Mouse (Mus musculus): ENCODE measurements around the gene Elovl1.

The Elovl1 gene

DNA sequence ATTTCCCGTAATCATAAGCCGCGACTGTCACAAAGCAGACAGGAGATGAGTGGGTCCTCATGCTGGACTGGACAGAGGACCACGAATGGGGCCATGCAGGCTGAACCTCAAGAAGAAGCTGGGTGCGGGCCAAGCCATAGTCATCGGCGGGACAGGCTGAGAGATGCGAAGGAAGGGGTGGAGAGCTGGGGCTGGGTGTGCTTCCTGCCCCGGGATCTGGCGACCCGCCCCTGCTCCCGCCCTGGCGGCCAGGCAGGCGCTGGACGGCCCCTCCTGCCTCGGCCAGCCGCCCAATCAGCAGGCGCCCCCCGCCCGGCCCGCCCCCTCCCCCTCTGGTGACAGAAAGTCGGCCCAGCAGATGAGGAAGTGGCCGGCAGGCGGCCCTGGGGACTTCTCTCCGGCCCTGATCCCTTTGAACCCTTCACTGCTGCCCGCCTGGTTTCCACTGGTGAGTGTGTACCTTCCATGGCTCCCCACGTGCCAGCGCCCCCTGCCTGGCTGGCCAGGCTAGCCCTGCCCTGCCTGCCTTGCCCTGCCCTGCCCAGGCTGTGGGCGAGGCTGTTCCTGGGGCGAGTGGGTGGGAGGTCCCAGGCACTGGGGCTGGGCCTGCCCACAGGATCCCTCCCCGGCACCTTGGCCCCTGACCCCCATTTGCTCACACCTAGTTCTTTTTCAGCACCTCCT lies at the start of gene Elovl1:
Gene Elovl1, plus strand, starts transcription at position 326 of the 684 bp plus-strand sequence.
- peak; percentile 95 to 96 for DNase-seq

DNA sequence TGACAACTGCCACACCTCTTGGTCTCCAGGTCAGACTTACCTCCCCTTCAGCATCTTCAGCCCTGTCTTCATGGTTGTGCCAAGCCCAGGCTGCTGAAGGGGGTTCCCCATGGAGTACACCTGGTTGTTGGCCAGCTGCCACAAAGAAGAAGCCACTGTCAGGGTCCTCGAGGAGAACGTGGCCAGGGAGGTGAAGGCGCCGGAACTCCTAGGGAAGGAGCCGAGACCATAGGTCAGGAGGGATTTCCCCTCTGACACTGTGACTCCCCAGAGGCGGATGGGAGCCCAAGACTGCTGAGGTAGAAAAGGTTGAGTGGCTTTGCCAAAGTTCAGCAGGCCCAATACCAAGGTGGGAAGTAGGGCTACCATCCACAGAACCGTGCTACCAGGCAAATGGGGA lies 44.6 kb upstream of the Elovl1 start:
- DNase-seq: no peak

DNA sequence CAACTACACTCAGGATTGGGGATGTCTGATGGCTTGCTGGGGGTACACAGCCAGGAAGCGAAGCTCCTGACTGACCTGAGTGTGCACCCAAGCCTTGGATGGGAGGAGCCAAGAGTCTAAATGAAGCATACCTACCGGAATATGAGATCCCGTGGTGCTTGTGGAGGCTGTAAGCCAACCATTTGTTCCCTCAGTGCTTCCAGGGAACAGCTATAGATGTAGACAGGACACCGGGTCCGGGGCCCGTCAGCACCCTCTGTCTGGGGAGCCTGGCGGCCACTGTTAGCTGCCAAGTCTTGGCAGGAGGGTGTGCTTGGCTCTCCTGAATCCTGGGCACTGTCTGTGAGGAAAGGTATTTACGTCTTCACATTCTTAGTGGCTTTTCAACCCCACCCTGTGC lies 40.6 kb upstream of the Elovl1 start:
- peak in 1 of 2 experiments; percentile 38 for DNase-seq

DNA sequence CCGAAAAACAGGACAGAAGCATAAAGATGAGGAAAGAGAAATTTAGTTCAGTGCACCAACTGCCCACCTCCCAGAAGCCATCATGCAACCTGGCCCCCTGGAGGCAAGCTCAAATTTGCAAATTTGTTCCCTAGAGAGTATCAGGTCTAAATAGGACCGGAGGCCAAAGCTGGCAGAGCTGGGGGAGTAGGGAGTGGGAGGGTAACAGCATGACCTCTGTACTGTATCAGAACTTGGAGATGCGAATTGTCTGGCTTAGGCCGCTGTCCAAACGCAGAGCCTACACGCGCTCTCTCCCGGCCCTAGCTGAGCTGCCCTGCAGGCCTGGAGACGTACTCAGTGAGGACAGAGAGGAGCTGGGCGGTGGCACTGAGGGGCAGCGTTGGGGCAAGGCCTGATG lies 37.7 kb upstream of the Elovl1 start:
- DNase-seq: no peak

DNA sequence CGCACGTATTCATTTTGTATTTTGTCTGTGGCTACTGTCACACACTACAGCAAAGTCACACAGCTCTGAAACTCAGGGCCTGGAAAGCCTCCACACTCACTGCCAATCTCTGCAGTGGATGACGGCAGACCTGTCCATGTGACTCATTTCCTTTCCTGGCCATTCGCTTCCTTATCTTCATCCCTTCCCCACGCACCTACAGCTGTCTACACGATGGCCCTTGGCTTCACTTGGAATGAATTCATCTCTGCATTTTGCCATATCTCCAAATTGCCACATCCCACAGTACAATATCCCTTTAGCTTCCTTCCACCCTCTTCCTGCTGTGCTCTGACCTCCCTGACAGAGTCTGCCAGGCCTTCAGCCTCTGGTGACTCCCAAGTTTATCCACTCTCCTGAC lies 33.4 kb upstream of the Elovl1 start:
- no peak for DNase-seq

DNA sequence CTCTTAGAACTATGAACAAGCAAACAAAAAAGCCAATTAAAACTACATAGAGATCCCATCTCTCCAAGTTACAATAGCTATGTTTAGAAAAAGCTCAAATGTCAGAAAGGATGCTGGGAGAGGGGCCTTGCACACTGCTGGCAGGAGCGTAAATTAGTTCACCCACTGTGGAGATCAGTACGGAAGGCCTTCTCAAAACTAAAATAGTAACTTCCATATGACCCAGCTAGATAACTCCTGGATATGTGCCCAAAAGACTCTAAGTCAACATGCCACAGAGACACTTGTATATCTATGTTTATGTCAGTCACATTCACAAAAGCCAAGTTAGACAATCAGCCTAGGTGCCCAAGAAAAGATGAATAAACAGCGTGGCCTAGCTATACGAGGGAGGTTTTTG lies 32.6 kb upstream of the Elovl1 start:
- no peak for DNase-seq

DNA sequence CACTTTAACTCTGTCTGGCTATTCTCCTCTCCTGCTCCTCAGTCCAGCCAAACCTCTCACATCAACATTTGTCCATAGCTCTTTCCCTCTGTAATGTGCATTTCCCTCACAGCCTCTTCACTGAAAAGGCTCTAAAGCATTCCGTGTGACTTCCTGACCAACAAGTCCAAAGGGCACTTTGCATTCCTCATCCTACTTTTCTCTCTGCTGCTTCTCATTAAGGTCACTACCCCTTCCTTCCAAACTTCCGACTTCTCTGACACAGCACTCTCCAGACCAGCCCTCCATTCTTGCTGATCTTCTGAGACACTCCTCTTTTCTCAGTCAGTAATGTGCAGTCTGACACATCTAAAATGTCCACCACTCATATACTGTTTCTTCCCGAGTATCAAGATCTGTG lies 31.5 kb upstream of the Elovl1 start:
- peak; percentile 42 to 59 for DNase-seq

DNA sequence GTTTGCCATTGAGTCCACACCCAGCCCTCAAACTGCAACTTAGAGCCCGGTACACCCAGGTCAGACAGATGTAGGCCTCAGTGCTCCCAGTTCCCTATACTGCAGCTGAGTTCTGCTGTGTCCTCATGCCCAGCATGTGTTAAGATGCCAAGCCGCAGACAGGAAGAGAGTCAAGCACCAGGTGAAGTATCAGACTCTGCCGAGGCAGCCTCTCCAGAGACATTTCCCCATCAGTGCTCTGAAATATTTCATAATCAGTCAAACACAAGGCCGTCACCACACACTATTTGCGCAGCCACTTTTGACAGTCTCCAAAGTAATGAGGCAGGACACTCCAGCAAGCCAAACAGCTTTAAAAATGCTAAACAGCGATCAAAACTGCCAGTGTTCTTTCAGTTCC lies 29.5 kb upstream of the Elovl1 start:
- DNase-seq: peak; percentile 80

DNA sequence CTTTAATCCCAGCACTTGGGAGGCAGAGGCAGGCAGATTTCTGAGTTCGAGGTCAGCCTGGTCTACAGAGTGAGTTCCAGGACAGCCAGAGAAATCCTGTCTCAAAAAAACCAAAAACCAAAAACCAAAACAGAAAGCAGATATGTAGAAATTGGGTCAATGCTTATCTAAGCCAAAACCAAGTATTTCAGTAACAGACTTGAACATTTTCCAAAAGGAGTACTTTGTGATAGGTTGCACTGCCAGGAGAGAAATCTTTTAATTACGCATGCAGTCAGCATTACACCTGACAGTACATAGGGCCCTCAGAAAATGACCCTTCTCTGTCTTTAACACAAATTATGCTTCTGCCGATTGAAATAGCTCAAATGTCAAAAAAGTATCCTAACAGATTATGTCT lies 26.5 kb upstream of the Elovl1 start:
- DNase-seq: no peak

DNA sequence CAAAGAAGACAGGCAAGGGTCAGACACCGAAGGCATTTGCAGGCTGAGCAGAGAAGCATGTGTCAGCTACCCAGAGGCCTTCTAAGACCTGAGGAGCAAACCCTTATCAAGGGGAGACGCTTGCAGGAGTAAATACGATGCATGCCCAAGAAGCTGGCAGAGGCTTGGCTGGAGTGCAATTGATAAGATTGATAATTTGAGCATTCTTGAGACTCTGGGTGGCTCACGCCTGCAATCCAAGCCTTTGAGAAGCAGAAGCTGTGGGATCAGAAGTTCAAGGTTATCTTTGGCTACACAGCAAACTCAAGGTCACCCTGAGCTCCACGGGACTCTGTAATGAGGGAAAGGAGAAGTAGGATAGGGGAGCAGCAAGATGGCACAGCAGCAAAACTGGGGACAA lies 26.0 kb upstream of the Elovl1 start:
- DNase-seq: no peak

DNA sequence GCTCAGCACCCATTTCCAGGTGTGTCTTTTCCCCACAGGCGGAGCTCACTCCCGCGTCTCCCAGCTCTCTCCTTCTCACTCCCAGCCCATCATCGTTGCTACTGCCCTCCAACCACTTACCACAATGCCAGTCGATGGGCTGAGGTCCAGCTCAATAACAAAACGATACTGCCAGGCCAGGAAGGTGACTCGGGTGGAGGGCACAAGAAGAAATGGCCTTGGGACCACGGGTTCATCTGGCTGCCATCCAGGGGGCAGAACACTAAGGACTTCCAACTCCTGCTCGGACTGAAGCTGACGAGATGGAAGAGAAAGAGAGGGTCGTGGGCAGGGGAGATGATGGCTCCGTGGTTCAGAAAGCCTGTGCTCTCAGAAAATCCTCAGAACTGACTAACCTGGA lies 25.2 kb upstream of the Elovl1 start:
- DNase-seq: no peak

DNA sequence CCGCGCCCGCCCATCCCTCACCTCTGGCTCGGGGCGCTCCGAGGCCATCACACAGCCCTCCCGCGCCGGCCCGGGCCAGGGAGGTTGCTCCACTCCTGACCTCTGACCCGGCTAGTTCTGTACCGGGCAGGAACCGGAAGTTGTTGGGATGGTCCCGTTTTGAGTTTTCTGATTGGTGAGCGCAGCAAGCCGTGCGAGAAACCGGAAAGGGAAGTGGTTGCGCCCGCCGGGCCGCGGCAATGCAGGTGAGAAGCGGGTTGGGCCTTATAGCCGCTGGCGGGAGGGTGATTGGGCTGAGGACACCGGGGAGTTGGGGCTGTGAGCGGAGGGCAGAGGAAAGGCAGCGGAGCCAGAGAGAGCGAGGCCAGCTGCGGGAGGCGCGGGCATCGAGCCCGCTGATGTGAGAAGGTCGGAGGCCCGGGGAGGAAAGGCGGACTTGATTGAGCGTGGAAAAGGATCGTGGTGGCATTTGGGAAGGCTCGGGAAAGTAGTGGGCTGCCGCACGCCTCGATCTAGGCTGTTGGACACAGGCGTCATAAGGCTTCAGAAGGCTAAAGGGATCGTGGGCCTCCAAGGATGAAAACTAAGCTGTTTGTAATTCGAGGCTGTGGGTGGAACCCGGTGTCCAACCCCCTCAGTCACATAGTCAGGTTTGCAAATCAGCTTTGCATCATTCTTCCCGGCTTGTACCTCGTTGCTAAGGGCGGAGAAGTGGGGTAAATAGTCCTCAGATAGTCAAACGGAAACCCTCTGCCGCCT lies 18.6 kb upstream of the Elovl1 start, which contains the start of the genes Szt2 and Med8:
Gene Szt2, minus strand, starts transcription at position 132 of the 759 bp plus-strand sequence.
Gene Med8, plus strand, starts transcription at position 196 of the 759 bp plus-strand sequence.
- DNase-seq: peak; percentile 94 to 96

DNA sequence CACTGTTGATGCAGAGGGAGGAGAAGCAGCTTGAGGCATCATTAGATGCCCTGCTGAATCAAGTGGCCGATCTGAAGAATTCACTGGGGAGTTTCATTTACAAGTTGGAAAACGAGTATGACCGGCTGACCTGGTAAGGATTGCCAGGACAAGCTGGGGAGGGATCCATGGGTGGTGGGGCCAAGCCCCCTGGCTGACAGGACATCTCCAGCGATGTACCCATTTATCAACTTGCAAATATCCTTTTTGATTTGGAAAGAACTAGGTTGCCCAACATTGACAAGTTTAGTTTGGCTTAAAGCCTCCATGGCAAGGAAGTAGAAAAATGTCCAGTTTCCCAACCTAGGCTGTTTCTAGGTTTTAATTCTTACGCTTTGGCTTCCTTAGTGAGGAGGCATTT lies 17.0 kb upstream of the Elovl1 start:
- DNase-seq: no peak

DNA sequence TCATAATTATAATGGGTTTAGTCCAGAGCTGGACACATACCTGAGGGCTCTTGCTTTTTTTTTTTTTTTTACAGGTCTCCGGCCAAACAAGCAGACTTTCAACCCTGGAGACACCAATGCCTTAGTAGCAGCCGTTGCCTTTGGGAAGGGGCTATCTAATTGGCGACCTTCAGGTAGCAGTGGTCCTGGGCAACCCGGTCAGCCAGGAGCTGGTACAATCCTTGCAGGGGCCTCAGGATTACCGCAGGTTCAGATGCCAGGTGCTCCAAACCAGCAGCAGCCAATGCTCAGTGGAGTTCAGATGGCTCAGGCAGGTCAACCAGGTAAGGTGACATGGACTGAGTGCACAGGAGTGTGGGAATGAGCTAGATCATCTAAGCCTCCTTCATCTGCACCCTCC lies 14.3 kb upstream of the Elovl1 start:
- no peak for DNase-seq

DNA sequence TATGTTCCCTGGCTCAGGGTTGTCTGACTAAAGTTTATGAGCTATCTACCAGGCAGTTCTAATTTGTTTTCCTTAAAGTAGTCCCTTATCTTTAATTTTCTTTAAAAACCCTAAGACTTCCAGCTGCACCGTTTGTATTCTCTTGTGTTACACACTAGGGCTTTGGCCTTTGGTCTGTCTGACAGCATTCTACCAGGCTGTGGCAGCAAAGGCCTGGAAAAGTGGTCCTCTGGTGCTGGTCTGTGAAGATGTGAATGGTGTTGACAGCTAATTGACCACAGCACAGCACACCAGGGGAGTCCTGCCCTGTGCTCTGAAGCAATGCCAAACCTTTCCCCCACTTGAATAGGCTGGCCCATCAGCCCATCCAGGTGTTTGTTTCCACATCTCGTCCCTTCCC lies 12.1 kb upstream of the Elovl1 start:
- DNase-seq: no peak

DNA sequence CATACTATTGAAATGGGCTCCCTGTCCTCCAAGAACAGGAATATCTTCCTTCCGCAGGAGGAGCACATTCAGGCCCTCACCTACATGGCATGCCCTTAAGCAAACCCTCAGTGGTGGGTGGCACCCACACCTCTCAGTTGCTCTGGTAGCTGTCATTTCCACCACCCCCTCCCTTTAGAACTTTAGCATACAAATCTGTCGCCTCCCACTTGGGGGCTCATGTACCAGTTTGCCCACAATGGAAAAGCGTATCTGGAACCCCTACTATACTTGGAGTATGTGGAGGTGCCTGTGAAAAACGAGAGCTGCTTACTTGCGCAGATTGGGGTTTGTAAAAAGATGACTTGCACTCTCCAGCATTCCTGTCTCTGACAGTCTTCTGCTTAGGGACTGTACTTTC lies 11.6 kb upstream of the Elovl1 start:
- no peak for DNase-seq

DNA sequence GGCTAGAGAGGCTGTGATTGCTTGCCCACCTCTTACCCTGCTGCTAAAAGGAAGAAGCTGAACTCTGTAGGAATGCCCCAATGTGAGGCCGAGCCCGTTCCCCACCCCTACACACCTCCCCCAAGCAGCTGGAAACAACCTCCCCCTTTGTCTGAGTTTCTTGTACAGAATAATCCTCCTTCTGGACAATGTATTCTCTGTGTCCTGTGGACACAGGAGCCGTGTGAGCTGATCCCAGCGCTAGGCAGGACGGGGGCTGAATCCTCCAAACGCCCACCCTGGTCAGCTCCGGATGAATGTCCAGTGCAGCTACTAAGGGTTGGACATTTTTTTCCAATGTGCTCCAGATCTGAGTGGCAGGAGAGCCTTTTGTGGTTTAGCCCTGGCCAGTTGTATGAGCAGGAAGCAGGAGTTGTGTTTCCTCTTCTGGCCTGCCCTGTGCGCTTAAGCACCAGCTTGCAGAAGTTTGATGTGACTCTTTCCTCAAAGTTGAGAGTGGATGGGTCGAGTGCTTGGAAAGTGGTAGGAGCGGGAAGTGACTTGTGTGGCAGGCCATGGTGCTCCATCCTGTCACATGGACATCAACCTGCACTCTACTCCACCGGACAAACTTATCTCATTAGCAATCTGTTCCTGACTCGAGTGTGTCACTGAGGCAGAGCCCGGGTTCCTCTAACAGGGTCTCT lies 10.6 kb upstream of the Elovl1 start:
- DNase-seq: peak; percentile 45 to 60

DNA sequence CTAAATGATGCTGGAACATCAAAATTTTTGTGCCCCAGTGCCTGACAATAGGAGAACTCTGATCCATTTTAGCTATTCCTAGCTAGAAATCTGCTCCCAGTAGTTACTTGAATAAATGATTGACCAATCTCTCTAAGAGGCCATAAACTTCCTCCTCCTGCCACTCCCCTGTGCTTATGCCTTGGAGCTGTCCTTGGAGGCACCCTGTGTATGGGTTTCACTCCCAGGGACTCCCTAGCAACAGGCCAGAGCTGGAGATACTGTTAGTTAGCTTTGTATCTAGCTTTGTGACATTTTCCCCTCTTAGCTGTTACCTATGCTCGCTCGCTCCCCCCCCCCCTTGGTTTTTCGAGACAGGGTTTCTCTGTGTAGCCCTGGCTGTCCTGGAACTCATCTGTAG lies 6.5 kb upstream of the Elovl1 start:
- DNase-seq: peak in 1 of 2 experiments; percentile 51

DNA sequence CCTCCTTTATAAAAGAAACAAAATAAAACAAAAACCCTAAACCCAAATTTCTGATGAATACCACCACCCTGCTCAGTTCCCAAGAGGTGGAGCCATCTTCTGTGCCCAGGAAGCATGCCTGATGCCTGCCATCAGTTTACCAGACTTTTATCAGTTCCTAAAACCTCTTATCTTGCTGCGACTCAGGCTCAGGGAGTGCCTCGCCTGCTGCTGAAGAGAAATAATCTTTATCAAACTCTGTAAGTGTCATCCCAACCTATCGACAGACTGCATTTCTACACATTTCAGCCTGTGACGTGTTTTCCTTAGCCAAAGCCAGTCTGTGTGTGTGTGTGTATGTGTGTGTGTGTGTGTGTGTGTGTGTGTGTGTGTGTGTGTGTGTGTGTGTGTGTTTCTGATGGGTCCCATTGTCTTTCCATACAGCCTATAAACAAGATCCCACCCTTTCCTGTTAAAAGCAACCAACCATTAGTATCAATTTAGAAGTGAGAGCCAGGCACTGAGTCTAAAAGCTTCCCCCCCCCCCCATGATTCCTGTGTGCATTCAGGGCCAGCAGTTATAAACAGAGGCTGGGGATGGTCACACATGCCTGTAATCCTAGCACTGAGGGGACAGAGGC lies 3.2 kb upstream of the Elovl1 start:
- no peak for DNase-seq

DNA sequence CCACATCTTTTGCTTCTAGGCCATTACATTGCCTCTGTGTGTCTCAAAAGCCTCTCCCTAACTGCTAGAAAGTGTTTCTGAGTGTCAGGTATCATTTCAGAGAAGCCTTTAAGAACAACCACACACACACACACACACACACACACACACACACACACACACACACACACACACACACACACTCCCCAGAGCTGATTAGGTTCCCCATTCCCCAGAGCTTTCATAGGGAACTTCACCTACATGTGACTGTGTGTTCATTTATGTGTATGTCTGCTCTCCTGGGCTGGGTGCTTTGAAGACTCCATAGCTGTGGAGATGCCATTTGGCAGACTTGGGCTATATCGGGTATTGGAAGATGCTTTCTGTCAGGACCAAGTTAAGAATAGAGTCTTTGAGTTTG lies 2.5 kb upstream of the Elovl1 start:
- DNase-seq: no peak

DNA sequence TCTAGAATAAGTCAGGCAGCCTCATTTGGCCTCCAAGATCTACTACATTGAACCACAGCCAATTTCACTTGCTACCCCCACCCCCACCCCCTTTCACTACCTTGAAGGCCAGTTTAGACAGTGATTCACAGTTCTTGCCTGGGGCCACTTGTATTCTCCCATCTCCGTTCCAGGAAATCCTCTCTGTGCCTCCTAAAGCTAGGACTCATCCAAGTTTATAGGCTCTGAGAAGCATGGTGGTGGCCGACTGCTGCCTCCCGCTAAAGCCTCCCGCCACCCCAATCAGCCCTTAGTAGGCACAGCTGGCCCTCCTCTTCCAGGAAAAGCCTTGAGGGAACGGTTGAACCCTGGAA lies 502 bp upstream of the Elovl1 start:
- no peak for DNase-seq

DNA sequence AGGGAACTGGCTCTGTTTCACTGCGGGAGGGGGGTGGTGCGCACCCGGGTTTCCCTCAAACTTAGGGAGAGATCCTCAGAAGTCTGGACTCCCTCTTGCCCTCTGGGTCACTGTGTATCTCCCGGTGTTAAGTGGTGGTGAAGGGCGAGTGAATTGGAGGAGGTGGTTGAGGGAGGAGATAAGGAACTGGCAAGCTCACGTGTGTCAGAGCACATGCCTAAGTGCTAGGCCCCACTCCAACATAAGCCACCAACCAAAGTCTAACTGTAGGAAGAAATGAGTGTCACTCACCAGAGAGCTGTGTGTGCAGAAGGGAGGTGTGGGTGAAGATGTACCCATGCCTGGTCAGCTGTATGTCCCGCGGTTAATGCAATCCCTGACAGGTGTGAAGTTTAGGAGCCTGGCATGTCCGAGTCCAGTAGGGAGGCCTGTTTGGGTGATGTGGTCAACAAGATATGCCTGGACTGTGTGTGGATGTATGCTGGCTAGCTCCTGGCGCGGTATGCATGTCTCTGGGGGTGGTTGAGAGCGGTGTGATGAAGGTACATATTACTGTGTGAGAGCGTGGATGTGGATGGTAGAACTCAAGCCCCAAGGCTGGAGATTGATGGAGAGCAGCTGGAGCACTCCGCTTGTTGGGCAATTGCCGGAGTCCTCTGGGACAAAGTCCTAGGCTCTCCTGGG lies 780 bp downstream of the Elovl1 start:
- DNase-seq: peak; percentile 79 to 85
